Mouse (Mus musculus) urinary bladder, postnatal 25 days (tissue): ENCODE results near the gene Gtf3a.
"Not testable (repeated sequence)": the region's sequence is repeated elsewhere in the genome, so short reads cannot be mapped to it uniquely, and the experiment has no call there.

Source experiments
- DNase-seq: peaks from one replicate; pipeline ENCODE4 v3.0.0; 2022; ENCODE audit warnings: low spot score

Gtf3a gene

GRCm38 (mm10) chr5:146937541-146938503 is 10.6 kb upstream of the Gtf3a start:
- DNase-seq, result no peak

DNA sequence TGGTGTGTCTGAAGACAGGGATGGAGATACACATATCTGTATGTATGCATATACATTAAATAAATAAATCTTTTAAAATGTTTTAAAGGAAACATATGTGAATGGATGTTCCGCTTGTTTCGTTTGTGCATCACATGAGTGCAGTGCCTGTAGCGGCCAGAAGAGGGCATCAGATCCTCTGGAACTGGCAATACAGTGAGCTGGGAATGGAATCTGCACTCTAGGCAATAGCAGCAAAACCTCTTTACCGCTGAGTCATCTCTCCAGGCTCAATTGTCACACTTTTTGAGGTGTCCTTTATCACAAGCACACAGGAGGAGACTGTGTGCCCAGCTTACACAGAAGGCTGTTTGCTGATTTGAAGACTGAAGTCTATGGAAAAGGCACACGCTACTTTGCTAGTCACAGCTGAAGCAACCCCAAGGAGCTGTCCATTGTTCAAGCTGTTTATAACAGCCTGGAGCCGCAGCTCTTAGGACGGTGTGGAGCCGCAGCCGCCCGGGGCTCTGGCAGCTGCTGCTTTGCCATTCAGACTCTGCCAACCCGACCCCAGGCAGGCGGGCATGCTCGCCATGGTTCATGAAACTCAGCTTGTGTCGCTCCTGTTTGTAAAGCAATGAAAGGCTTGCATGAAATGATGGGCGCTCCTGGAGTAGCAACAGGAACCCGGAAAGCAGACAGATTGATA is 9.2 kb upstream of the Gtf3a start:
- DNase-seq, result no peak

DNA sequence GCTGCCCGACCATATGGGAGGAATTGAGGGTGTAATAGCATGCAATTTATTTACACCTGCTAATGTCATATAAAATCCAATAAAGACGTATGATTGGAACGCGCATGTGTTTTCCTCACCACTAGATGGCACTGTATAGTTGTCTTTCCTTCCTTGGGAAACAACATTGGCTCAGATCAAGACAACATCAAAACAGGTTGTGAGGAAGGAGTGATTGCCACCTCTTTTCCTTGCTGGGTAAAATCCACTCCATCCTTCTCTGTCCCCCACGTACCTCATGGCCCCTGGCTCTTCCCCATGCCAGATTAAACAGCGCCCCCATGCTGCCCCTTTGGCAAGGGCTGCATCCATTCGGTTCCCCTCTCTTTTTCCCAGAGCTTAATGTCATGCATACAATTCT is 8.2 kb upstream of the Gtf3a start:
- DNase-seq, result no peak

DNA sequence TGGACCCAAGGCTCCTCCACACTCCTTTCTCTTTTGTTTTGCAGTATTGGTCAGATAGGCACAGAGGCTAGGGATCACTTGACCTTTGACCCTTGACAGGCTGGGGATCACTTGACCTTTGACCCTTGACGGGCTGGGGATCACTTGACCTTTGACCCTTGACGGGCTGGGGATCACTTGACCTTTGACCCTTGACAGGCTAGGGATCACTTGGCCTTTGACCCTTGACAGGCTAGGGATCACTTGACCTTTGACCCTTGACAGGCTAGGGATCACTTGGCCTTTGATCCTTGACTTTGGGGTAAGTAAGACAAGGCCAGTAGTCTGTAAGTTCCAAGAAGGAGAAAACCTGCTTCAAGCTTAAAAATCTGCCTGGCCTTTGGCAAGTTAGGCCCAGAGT is 6.5 kb upstream of the Gtf3a start:
- DNase-seq, result not testable (repeated sequence)

GRCm38 (mm10) chr5:146942965-146943364 is 5.5 kb upstream of the Gtf3a start:
- DNase-seq, result no peak

GRCm38 (mm10) chr5:146944568-146944967 is 3.9 kb upstream of the Gtf3a start:
- DNase-seq, result no peak

- DNase-seq, result no peak
These were observed 1.8 kb upstream of the Gtf3a start for GRCm38 (mm10) chr5:146946682-146947081.

- DNase-seq, result no peak
These were observed 960 bp upstream of the Gtf3a start for GRCm38 (mm10) chr5:146947497-146947896.

- DNase-seq, result no peak
These were observed 383 bp upstream of the Gtf3a start for GRCm38 (mm10) chr5:146948041-146948507.

DNA sequence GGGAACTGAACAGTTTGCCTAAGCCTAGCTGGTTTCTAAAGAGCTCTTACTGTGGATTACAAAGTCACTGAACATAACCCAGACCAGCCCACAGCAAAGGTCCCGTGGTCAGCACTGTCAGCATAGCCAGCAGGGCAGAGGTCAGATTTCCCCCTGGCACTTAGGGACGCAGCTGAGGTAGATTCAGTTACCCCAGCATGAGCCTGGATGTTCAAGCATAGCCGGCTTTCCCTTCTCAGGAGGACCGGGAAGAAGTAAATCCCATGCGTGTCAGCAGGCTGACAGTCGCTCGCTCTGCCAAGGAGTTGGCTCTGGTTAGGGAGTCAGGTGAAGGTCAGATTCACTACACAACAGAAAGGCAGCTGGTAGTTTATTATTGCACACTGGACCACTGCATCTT is 6.1 kb downstream of the Gtf3a start:
- no peak for DNase-seq

- DNase-seq, result no peak
These were observed 7.2 kb downstream of the Gtf3a start for GRCm38 (mm10) chr5:146955651-146956050.

DNA sequence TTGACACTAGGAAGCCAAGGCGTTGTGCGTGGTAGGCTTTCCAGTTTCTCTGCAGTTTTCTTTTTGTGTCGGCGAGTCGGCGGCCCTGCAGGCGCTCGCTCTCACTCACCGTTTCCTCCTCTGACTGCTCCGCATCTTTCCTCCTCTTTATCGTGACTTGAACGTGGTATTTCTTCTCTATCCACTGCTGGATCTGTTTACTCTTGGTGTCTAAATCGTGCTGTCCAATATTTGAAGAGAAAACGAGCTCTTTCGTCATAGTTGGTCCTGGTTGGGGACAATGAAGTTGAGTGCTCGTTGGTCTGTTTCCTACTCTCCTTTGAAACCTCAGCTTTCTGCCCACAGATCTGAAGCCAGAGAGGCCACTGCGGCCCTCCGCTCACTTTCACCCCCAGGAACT is 8.2 kb downstream of the Gtf3a start:
- no peak for DNase-seq

DNA sequence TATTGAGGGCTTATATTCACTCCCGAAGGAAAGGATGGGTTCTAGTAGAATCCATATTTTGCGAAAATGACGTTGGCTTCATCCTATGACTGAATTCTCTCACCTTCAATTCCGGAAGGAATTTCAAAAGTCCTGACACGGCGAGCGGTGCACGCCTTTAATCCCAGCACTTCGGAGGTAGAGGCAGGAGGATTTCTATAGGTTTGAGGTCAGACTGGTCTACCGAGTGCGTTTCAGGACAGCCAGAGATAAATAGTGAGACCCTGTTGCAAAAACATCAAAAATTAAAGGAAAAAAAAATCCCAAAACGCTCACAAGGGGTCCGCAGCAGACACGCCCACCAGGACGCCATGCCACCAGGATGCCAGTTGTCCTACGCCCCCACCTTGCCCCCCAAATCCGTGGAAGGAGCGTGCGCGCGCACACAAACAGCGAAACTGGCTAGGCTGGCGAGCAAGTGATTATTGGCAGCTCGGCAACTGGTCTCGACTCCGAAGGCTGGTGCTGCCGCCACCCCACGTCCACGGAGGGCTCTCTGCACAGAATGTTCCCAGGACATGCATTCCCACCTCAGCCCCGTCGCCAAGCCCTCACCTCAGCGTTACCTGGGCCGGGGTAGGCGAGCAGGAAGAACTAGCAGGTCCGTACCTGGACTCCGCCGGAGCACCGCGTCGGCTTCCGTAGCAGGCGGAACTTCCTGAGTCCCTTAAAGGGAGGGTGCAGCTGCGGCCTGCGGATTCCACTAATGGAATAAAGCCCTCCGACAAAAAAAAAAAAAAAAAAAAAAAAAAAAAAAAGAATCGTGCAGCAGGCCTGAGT is 14.9 kb downstream of the Gtf3a start, which contains the start of gene Mtif3:
Gene Mtif3 (minus strand): TSS at position 683 of the 819 bp plus-strand sequence.
- DNase-seq, result peak; percentile 72

DNA sequence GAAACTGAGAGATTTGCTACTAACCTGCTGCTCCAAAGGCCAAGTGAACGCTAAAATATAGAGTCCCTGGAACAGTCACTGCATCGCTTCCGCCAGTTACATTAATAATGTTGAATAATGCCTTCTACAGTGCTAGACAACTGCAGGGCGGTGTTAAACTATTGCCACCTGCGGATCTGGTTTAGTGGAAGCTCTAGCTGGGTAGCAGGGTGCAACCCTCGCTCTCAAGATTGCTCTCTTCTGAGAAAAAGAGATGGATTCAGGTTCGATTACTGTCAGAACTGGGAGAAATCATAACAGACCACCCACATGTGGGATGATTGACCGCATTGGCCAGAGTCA is 15.5 kb downstream of the Gtf3a start:
- DNase-seq, result no peak

- no peak for DNase-seq
These were observed 20.4 kb downstream of the Gtf3a start for GRCm38 (mm10) chr5:146968695-146969393.

DNA sequence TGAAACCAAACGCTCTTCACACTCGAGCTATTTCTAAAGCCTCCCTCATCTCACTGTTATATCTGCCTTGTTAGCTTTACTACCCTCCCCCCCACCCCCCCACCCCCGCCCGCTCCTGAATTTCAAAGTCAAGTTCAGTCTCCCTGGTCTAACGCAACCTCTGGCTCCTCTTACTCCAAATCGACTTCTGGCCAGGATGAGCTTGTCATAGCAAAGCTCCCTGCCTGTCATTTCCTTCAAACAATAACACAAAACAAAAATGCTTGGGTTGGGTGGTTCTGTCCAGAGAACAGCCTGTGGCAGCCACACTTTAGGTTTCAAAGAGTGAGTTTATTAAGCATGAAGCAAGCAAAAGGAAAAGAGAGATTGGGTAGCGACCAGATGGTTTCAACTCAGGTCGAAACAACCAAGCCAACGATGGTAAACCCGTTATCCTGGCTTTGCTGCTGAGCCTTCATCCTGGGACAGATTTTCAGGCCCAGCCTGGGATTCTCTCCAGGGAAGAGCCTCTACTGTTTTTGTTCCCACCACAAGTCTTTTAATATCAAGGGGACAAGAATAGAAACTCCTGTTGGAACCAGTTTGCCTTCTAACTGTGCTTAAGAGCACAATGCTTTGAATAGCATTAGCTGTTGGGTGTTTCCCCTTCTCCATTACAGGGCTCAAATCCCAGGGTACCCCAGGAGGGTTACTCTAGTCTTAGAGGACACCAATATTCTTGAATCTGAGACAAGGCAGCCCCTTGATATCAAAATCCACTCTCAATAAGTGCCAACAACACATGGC is 23.5 kb downstream of the Gtf3a start:
- no peak for DNase-seq

DNA sequence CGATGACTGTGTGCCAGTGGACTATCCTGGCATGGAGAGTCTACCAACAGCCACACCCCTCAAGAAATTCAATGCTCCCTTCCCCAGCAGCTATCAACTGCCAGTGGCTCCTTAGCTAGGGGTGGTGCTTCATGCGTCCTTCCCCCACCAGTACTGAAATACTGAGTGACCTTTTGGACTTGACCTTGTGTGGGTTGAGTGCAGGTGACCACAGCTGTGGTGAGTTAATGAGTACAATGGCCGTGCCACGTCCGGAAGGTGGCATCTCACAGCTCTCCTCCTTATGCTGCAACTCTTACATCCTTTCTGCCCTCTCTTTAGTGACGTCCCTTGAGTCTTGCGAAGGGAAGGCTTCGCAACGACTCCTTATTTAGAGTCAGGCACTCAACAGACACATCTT is 24.9 kb downstream of the Gtf3a start:
- DNase-seq, result no peak

- no peak for DNase-seq
These were observed 25.7 kb downstream of the Gtf3a start for GRCm38 (mm10) chr5:146973858-146974780.

DNA sequence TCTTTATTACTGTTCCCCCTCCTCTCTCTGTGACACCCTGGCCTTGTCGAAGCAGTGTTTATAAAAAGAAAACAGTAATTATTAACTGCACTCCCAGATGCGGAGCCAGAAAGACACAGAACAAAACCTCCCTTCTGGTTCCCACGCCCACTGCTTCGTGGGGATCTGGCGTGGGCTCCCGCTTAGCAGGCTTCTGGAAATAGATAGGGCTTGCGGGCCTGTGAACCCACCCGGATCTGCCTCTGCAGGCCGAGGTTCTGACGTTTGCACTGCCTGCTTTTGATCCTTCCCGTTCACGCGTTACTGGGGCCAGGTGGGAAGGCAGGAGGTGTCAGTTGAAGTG is 26.3 kb downstream of the Gtf3a start:
- no peak for DNase-seq

DNA sequence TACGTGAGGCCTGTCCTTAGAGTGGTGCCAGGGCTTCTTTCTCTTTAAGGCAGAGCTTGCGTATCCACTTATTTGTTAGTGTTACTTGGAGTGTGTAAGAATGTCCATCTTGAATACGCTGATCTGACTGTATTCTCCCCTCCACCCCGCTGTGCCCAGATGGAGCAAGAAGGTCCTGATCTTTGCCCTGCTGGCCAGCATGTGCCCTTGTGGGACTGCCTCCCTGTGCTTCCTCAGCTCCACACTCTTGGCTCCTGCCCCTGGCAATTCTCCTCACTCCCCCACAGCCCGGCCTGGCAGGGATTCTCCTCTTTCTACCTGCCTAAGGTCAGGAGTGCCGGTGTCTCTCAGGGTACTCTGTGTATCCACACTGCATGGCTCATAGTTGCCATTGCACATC is 32.9 kb downstream of the Gtf3a start:
- no peak for DNase-seq
